In the genomic region with DNA sequence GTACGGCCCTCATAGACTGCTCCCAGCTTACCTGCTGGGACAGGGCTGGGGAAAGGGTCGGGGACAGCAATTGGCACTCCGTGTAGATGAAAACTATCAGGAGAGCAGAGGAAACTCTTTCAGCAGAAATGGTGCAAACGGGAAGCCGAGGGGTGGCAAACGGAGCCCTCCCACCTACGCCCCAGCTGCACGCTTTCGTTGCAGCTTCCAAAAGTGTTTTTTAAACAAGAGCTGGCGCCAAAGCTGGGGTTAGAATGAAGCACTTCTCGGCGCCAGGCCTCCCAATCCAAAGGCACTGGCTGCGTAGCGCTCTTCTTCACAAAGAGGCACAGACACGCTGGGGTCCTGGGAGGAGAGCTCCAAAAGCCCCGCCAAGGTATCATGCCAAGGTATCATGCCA, we compare ENCODE assay signal across 27 mouse cellular contexts. TPM values are rescaled to one million over a fixed set of nuclear protein-coding genes. Genes with fewer than 3 reads are reported as not detected.
DNase-seq lines count a peak whose midpoint lies in the region; ATAC-seq and TF ChIP-seq lines count a peak whose summit lies in the region.
"Had no signal": no experiment of that assay in that cellular context is flagged by ENCODE, and none has a peak within 500 bp of the region (broad histone marks: within the 10 kb centered on the region; RNA-seq: fewer than 3 reads in every experiment).

No protein-coding gene starts in this region.

- peak; percentile 70 to 81 for DNase-seq in frontal cortex, postnatal 36 days (ENCODE audit: low spot score in 2 of 2)
- DNase-seq in frontal cortex, postnatal 25 days (ENCODE audit: low spot score in 2 of 2), result no peak
- DNase-seq in left cerebral cortex, adult 2 months (ENCODE audit: extremely low spot score in 1 of 2, low spot score in 2 of 2), result peak in 1 of 2 experiments; percentile 59
- no peak for DNase-seq in left cerebral cortex, adult 8-10 months (ENCODE audit: low spot score in 2 of 2)
- peak; percentile 79 for DNase-seq in brain, adult 2 months (ENCODE audit: low read depth, low spot score)
- peak; percentile 75 to 76 for DNase-seq in layer of hippocampus, postnatal 36 days
- DNase-seq in cerebellum, postnatal 10 days, result no peak
- DNase-seq: adrenal gland, postnatal 10 days; cerebellum, adult 11 months; cerebellum, postnatal 14 days; forebrain, postnatal 0 days; kidney, adult 9 months; kidney, postnatal 25 days; liver, embryonic 13.5 days; lung, adult 2 months; lung, postnatal 14 days; thymus, adult 2 months; thymus, postnatal 4 days had no signal

- intact Hi-C loops in left cerebral cortex, adult 2 months (cut with DNase I), result no loop called here

- H3K4me3 ChIP-seq in left cerebral cortex, adult 2 months, result no peak overlapping the region
- H3K4me3 ChIP-seq: forebrain, embryonic 10.5 days; heart, embryonic 10.5 days; hindbrain, embryonic 10.5 days; liver, embryonic 13.5 days; midbrain, embryonic 12.5 days had no signal

- H3K27ac ChIP-seq in left cerebral cortex, adult 2 months, result peak overlapping the region; percentile 44; the same call in 1 of the 2 replicates
- H3K27ac ChIP-seq: forebrain, embryonic 10.5 days; heart, embryonic 10.5 days; hindbrain, embryonic 10.5 days; liver, embryonic 13.5 days; midbrain, embryonic 12.5 days had no signal

- no peak for ATAC-seq in inflammation-experienced regulatory T-cells, adult 6 months
- ATAC-seq: forebrain, postnatal 0 days; hindbrain, embryonic 16.5 days; intestine, embryonic 16.5 days had no signal

- no peak for TF ChIP-seq CTCF in left cerebral cortex, adult 2 months (IDR thresholded peaks at IDR 0.05)

RNA-seq across cellular contexts. Expression of a gene that starts 11.5 kb away (rescaled TPM):
- 1 to 10 TPM; 1.5 to 1.8 TPM for total RNA-seq in left cerebral cortex, adult 2 months (2021)
- total RNA-seq in left cerebral cortex, adult 8-10 months (2022), result 1 to 10 TPM in 3 of 4 experiments, under 1 TPM in 1; 0.98 to 3.2 (median 1.5) TPM
- total RNA-seq in layer of hippocampus, postnatal 36 days (2021), result 1 to 10 TPM; 1.2 to 1.4 TPM
- polyA plus RNA-seq in inflammation-experienced regulatory T-cells, adult 6 months (2017; shearing (Covaris generic)), result under 1 TPM in 2 of 3 experiments, not detected in 1; 0.28 to 0.29 TPM
- total RNA-seq: megakaryocyte progenitor cell, adult 5-6 weeks had no signal
- polyA plus RNA-seq: liver, embryonic 13.5 days; small intestine, adult 2 months had no signal

RNA-seq across cellular contexts. Expression of a gene that starts 24.8 kb away (rescaled TPM):
- total RNA-seq in left cerebral cortex, adult 2 months (2021), result 100 to 1,000 TPM; 221 to 255 TPM
- total RNA-seq in left cerebral cortex, adult 8-10 months (2022), result 100 to 1,000 TPM; 239 to 259 (median 249) TPM
- 100 to 1,000 TPM; 187 to 191 TPM for total RNA-seq in layer of hippocampus, postnatal 36 days (2021)
- 10 to 100 TPM in 2 of 3 experiments, 1 to 10 TPM in 1; 6.1 to 17.3 (median 16.4) TPM for polyA plus RNA-seq in inflammation-experienced regulatory T-cells, adult 6 months (2017; shearing (Covaris generic))

RNA-seq across cellular contexts. Expression of a gene that starts 40.7 kb away (rescaled TPM):
- total RNA-seq in left cerebral cortex, adult 2 months (2021), result 10 to 100 TPM; 32.1 to 33.1 TPM
- 10 to 100 TPM; 29.6 to 33.3 (median 30.1) TPM for total RNA-seq in left cerebral cortex, adult 8-10 months (2022)
- total RNA-seq in layer of hippocampus, postnatal 36 days (2021), result 10 to 100 TPM; 22.5 to 25.5 TPM
- polyA plus RNA-seq in inflammation-experienced regulatory T-cells, adult 6 months (2017; shearing (Covaris generic)), result 10 to 100 TPM; 14.3 to 24.4 (median 22.5) TPM

Comparison
In these comparisons a context has a peak if more than half of its experiments do, and no peak if none do; other contexts are left out.
1. DNase-seq: peak in frontal cortex, postnatal 36 days (2 of 2), brain, adult 2 months (single experiment) and layer of hippocampus, postnatal 36 days (2 of 2); none in frontal cortex, postnatal 25 days (0 of 2), left cerebral cortex, adult 8-10 months (0 of 2) and cerebellum, postnatal 10 days (0 of 2).